Mouse (Mus musculus) embryonic stem cell, embryonic (primary cell): Measurements from ENCODE around the gene Dner.

ENCODE experiments used
- CTCF ChIA-PET, 4 experiments: fragments of 300-600 bp in 2 of 4; fragments of 350-600 bp in 2 of 4; sonication (Branson Sonifier 250); formaldehyde crosslinking; loops; one replicate each; lab custom pipeline; 2022; ENCODE audit warnings: inconsistent platforms in 2 of 4; lab: Charles Lee
- POLR2A ChIA-PET, 4 experiments: fragments of 300-600 bp in 2 of 4; fragments of 350-600 bp in 2 of 4; sonication (Branson Sonifier 250); formaldehyde crosslinking; loops; one replicate each; lab custom pipeline; 2022; ENCODE audit warnings: antibody characterized with exemption in 4 of 4, inconsistent platforms in 1 of 4; lab: Charles Lee

Gene Dner

DNA sequence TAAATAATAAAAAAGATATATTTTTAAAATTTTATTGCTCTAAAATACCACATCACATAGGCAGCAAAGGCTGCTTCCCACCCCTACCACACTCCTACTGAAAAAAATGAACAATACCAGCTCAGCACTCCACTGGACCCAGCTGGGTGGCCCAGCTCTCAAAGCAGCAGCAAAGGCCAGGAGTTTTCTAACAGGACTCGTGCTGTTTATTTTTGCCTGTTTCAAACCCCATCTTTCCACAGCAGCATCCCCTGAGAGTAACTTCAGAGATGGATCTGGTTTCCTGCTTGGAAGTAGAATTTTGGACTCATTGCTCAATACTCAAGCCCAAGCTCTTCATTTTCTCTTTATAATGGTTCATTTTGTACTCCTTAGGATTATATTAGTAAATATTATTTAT is 263.7 kb downstream of the Dner start:
- CTCF ChIA-PET, result interaction anchor here in 1 of 4 experiments (0.7 kb wide), 1 partner anchor 42 kb away, joined by 3 read pairs; no protein-coding TSS in a partner anchor
- POLR2A ChIA-PET, result no interaction called here

DNA sequence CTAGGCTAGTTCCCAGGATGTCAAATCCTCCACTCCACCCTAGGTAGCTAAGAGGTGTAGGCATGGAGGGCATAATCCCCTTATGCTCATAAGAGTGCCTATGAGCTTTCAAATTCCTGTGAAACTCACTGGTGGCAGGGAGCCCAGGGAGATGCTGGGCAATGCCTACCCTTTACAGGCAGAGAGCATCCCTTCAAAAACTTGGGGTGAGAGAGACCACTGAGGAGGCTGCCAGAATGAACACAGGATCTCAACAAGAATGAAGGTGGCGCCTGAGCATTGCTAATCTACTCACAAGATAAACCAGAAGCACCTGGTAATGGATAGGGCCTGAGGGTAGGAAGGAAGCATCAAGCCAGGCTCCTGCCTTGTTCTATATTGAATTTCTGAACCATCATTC is 267.7 kb downstream of the Dner start:
- CTCF ChIA-PET, result interaction anchor here in 1 of 4 experiments (1.0 kb wide), 1 partner anchor 20 kb away, joined by 3 read pairs; no protein-coding TSS in a partner anchor

GRCm38 (mm10) chr1:84427757-84428156 is 268.3 kb downstream of the Dner start:
- ChIA-PET POLR2A (no interaction called here), CTCF (interaction anchor here in 1 of 4 experiments (1.0 kb wide), 1 partner anchor 20 kb away, joined by 3 read pairs; no protein-coding TSS in a partner anchor)

More for the DNA sequence above, 267.7 kb downstream of the Dner start:
- POLR2A ChIA-PET, result no interaction called here

DNA sequence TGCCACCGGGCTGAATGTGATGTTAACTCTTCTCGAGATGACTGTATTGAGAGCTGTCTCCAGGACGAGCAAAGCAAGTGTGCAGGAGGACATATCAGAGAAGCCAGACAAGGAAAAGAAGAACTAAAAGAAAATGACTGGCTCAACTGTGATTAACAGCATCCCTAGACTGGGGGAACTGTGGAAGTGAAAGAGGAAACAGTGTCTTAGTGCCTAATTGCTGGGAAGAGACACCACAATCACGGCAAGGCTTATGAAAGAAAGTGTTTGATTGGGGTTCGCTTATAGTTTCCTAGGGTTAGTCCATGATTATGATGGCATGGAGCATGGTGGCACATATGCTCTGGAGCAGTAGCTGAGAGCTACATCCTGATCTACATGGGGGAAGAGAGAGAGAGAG is 269.3 kb downstream of the Dner start:
- POLR2A ChIA-PET, result no interaction called here
- CTCF ChIA-PET, result no interaction called here

DNA sequence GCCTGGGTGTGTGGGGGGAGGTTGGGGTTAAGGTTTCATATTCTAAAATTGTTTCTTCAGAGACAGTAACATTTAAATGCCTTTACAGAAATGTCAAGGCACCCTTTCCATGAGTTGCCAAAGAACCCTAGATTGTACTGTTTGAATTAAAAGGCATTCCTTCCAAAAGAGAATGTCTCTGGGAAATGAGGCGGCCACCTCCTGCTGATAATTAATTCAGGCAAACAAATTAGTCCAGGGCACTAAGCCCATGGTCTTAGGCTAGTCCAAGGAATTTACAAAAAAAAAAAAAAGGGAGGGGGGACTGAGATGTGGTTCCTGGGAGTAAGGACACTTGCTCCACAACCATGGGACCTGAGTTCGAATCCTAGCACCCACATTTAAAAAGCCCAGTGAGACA is 273.1 kb downstream of the Dner start:
- ChIA-PET CTCF (interaction anchor here in 1 of 4 experiments (0.7 kb wide), 1 partner anchor 342 kb away, joined by 3 read pairs; no protein-coding TSS in a partner anchor), POLR2A (interaction anchor here in 1 of 4 experiments (0.7 kb wide), 1 partner anchor 133 kb away, joined by 7 read pairs; no protein-coding TSS in a partner anchor)

- CTCF ChIA-PET, result no interaction called here
- POLR2A ChIA-PET, result interaction anchor here in 1 of 4 experiments (0.6 kb wide), 1 partner anchor 138 kb away, joined by 5 read pairs; no protein-coding TSS in a partner anchor
Observed at GRCm38 (mm10) chr1:84421845-84422244, 274.2 kb downstream of the Dner start.

DNA sequence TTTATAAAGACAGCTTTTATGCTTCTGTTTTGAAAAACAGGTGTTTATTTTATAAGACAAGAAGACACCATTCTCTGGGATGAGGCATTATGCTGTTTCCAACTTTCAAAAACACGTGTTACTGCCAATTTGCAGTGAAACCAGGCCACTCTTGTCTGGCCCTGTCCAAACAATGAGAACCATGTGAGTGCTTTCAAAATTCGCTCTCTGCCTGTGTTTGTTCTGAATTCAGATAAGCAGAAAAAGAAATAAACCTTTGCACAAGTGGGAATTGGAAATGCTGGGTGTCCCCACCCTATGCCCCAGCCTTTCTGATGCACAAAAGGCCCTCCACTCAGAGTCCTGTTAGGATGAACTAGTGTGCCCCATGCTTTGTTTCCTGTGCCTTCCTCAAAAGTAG is 276.6 kb downstream of the Dner start:
- POLR2A ChIA-PET, result interaction anchor here in 1 of 4 experiments (1.2 kb wide), 1 partner anchor 50 kb away, joined by 3 read pairs; no protein-coding TSS in a partner anchor
- CTCF ChIA-PET, result no interaction called here

DNA sequence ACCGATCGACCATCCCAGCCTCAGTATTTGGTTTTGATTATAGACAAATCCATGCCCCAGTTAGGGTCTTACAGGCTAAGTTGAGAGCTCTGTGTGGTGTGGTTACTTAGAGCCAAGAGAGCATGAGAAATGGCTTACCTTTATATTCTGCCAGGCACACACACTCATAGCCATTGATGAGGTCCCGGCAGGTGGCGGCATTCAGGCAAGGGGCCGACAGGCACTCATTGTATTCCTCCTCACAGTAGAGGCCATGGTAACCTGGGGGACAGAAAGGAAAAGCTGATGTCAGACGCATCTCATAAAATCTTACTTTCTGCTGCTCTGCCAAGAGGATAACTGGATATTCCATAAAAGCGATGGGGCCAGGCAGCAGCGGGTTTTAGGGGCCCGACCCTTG is 277.5 kb downstream of the Dner start:
- ChIA-PET POLR2A (interaction anchor here in 1 of 4 experiments (0.6 to 2.0 kb wide), 4 partner anchors 12 to 1247 kb away, joined by 3 to 5 read pairs (median 3); no protein-coding TSS in a partner anchor), CTCF (interaction anchor here in 1 of 4 experiments (1.2 kb wide), 1 partner anchor 15 kb away, joined by 4 read pairs; no protein-coding TSS in a partner anchor)

DNA sequence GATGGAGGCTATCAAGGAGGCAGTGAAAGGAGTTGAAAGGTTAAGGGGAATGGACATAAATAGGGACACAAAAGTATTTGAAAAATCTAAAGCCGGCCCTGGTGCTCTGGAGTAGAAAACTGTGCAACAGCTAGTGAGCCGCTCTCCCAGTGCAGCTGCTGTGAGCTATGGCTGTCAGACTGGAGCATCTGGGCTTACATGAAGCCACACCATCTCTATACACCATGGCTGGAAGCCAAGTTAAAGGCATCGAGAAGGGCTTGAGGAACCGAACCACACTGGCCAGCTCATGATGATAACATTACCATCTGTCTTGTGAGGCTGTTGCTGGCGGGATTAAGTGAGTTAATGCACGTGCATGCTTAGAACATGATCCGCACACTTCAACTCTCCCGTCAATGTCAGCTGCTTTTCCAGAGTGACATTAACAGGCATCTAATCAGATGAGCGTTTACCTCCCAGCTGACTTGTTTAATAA is 278.2 kb downstream of the Dner start:
- ChIA-PET POLR2A (interaction anchor here in 2 of 4 experiments (0.5 to 2.0 kb wide), 5 partner anchors 11 to 1247 kb away, joined by 3 to 5 read pairs (median 3); no protein-coding TSS in a partner anchor), CTCF (interaction anchor here in 3 of 4 experiments (0.6 to 1.2 kb wide), 3 partner anchors 14 to 265 kb away, joined by 3 to 4 read pairs (median 4); no protein-coding TSS in a partner anchor)

GRCm38 (mm10) chr1:84417276-84417675 is 278.7 kb downstream of the Dner start:
- ChIA-PET CTCF (interaction anchor here in 2 of 4 experiments (0.6 kb wide), 2 partner anchors 32 to 265 kb away, joined by 3 to 4 read pairs; no protein-coding TSS in a partner anchor), POLR2A (interaction anchor here in 2 of 4 experiments (0.5 to 2.0 kb wide), 4 partner anchors 10 to 133 kb away, joined by 3 to 5 read pairs (median 3); no protein-coding TSS in a partner anchor)

GRCm38 (mm10) chr1:84414464-84414863 is 281.6 kb downstream of the Dner start:
- POLR2A ChIA-PET, result no interaction called here
- CTCF ChIA-PET, result interaction anchor here in 1 of 4 experiments (0.6 kb wide), 1 partner anchor 129 kb away, joined by 3 read pairs; no protein-coding TSS in a partner anchor

DNA sequence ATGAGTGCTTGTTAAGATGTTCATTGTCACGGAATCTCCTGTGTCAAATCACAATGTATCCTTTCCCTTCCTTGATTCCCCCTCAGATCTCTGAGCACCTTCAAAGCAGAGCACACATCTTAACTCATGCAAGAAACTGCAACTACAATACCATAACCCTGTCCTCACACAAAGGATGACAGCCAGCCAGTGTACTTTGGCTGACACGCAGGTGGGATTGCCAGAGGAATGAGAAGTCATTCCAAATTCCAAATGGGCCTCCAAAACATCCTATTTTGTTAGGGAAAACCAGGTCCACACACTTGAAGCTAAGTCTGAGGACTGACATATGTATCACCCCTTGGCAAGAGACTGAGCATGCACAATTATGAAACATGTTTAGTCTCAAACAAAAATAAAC is 286.5 kb downstream of the Dner start:
- ChIA-PET POLR2A (no interaction called here), CTCF (no interaction called here)

DNA sequence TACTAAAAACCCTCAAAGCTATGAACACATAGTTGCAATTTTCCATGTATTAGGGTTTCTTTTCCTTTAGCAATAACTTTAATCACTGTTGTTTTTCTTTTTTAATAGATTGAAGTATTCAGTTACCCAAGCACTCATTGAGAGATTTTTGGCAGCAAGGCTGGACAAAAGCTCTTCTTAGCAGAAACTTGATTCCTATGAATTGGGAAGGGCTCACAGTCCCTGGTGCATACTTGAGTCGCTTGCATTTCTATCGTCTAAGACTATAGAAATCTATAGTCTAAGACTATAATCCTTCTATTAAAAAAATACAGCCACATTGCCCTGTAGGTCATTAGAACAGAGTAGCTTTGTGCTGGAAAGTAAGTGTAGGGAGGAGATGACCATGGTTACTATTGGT is 287.1 kb downstream of the Dner start:
- ChIA-PET CTCF (interaction anchor here in 1 of 4 experiments (0.6 kb wide), 1 partner anchor 52 kb away, joined by 4 read pairs; no protein-coding TSS in a partner anchor), POLR2A (interaction anchor here in 1 of 4 experiments (1.8 kb wide), 1 partner anchor 18 kb away, joined by 4 read pairs; no protein-coding TSS in a partner anchor)

- CTCF ChIA-PET, result no interaction called here
- POLR2A ChIA-PET, result interaction anchor here in 3 of 4 experiments (0.6 to 2.1 kb wide), 5 partner anchors 11 to 544 kb away, joined by 3 to 5 read pairs (median 3); no protein-coding TSS in a partner anchor
Observed at GRCm38 (mm10) chr1:84406891-84407290, 289.1 kb downstream of the Dner start.

GRCm38 (mm10) chr1:84405551-84406290 is 290.3 kb downstream of the Dner start:
- POLR2A ChIA-PET, result interaction anchor here in 3 of 4 experiments (0.6 to 2.1 kb wide), 9 partner anchors 10 to 1584 kb away, joined by 3 to 5 read pairs (median 3); no protein-coding TSS in a partner anchor

DNA sequence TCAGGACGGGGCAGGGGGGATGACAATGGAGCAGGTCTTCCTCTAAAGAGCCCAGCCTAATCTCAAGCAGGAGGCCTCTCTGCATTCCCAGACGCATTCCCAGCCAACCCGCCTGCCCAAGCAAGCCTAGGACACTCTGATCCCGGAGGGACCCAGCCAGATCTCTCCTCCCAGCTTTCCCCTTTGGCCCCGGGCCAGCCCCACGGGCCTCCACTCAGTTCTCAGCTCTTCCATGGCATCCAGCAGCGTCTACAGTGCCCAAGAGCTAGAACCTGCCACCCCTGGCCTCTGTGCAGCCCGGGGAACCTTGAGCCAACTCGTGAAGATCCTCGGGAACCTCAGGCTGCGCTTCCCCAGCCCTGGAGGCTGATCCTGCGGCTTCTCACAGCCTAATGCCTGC is 291.1 kb downstream of the Dner start:
- POLR2A ChIA-PET, result interaction anchor here in 3 of 4 experiments (0.6 to 1.3 kb wide), 9 partner anchors 10 to 228 kb away, joined by 3 to 5 read pairs (median 3); no protein-coding TSS in a partner anchor
- CTCF ChIA-PET, result interaction anchor here in 2 of 4 experiments (1.2 to 1.5 kb wide), 2 partner anchors 66 to 528 kb away, joined by 3 read pairs; no protein-coding TSS in a partner anchor

More at GRCm38 (mm10) chr1:84405551-84406290, 290.3 kb downstream of the Dner start:
- CTCF ChIA-PET, result interaction anchor here in 1 of 4 experiments (1.2 kb wide), 1 partner anchor 65 kb away, joined by 3 read pairs; no protein-coding TSS in a partner anchor

- ChIA-PET CTCF (no interaction called here), POLR2A (no interaction called here)
Observed at GRCm38 (mm10) chr1:84402154-84402553, 293.9 kb downstream of the Dner start.

GRCm38 (mm10) chr1:84399671-84400070 is 296.4 kb downstream of the Dner start:
- ChIA-PET CTCF (no interaction called here), POLR2A (no interaction called here)

- CTCF ChIA-PET, result no interaction called here
Observed at GRCm38 (mm10) chr1:84399118-84399517, 296.9 kb downstream of the Dner start.

More at GRCm38 (mm10) chr1:84399118-84399517, 296.9 kb downstream of the Dner start:
- POLR2A ChIA-PET, result no interaction called here
